Mouse (Mus musculus): ENCODE data around the gene Dock3. TPM values are rescaled to one million over a fixed set of nuclear protein-coding genes. Genes with fewer than 3 reads are reported as not detected.
"Not testable (repeated sequence)": the region's sequence is repeated elsewhere in the genome, so short reads cannot be mapped to it uniquely, and the experiment has no call there.

The Dock3 gene
- polyA plus RNA-seq, 1 experiment, result not detected

GRCm38 (mm10) chr9:107164825-107165224 is 66.9 kb downstream of the Dock3 start:
- Histone ChIP-seq H3K4me3 (ENCODE audit: insufficient read depth, low read depth, low read length) (no peak overlapping the region), H3K4me1 (ENCODE audit: control insufficient read depth, insufficient read depth, low read length) (peaks cover 14% of the 10 kb centered on the region)
- WGBS, result 8% methylated on average over 3 of the region's 3 CpGs

GRCm38 (mm10) chr9:107156388-107156787 is 75.3 kb downstream of the Dock3 start:
- not testable (repeated sequence) for H3K4me3 ChIP-seq (ENCODE audit: insufficient read depth, low read depth, low read length); H3K4me1 ChIP-seq (ENCODE audit: control insufficient read depth, insufficient read depth, low read length); H3K27ac ChIP-seq (ENCODE audit: insufficient read depth, low read depth, low read length)
- WGBS, result 87% methylated on average over 4 of the region's 4 CpGs

More at GRCm38 (mm10) chr9:107164825-107165224, 66.9 kb downstream of the Dock3 start:
- H3K27ac ChIP-seq (ENCODE audit: insufficient read depth, low read depth, low read length), result no peak overlapping the region
- TF ChIP-seq POLR2A (IDR thresholded peaks at IDR 0.05; ENCODE audit: insufficient read depth, low read depth, low read length) (no peak), CTCF (IDR thresholded peaks at IDR 0.05; ENCODE audit: insufficient read depth, low read depth, low read length) (no peak)

- TF ChIP-seq POLR2A (IDR thresholded peaks at IDR 0.05; ENCODE audit: insufficient read depth, low read depth, low read length) (no peak), CTCF (IDR thresholded peaks at IDR 0.05; ENCODE audit: insufficient read depth, low read depth, low read length) (no peak)
- H3K4me1 ChIP-seq (ENCODE audit: control insufficient read depth, insufficient read depth, low read length), result no peaks in the 10 kb centered on the region
- H3K27ac ChIP-seq (ENCODE audit: insufficient read depth, low read depth, low read length), result no peak overlapping the region
- no peak overlapping the region for H3K4me3 ChIP-seq (ENCODE audit: insufficient read depth, low read depth, low read length)
- 68% methylated on average over 3 of the region's 3 CpGs for WGBS
Observed at GRCm38 (mm10) chr9:107112791-107113190, 118.9 kb downstream of the Dock3 start.

DNA sequence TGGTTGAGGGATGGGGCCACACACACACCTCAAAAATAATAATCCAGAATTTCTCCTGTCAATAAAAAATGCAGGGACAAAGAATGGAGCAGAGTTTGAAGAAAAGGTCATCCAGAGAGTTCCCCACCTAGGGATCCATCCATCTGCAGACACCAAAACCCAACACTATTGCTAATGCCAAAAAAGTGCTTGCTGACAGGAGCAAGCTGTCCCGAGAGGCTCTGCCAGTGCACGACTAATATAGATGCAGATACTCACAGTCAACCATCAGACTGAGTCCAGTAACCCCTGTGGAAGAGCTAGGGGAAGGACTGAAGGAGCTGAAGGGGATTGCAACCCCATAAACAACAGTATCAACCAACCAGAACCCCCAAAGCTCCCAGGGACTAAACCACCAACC is 119.7 kb downstream of the Dock3 start:
- Histone ChIP-seq H3K4me1 (ENCODE audit: control insufficient read depth, insufficient read depth, low read length) (no peaks in the 10 kb centered on the region), H3K4me3 (ENCODE audit: insufficient read depth, low read depth, low read length) (no peak overlapping the region), H3K27ac (ENCODE audit: insufficient read depth, low read depth, low read length) (no peak overlapping the region)
- no peak for TF ChIP-seq POLR2A (IDR thresholded peaks at IDR 0.05; ENCODE audit: insufficient read depth, low read depth, low read length)
- TF ChIP-seq CTCF (IDR thresholded peaks at IDR 0.05; ENCODE audit: insufficient read depth, low read depth, low read length), result no peak
- WGBS, result 72% methylated on average over 2 of the region's 2 CpGs

- TF ChIP-seq CTCF (IDR thresholded peaks at IDR 0.05; ENCODE audit: insufficient read depth, low read depth, low read length), result no peak
- TF ChIP-seq POLR2A (IDR thresholded peaks at IDR 0.05; ENCODE audit: insufficient read depth, low read depth, low read length), result no peak
- no peak overlapping the region for H3K4me3 ChIP-seq (ENCODE audit: insufficient read depth, low read depth, low read length)
- 0 out of 2 replicates have a peak, but pooled peaks cover 2% of the 10 kb centered on the region for H3K4me1 ChIP-seq (ENCODE audit: control insufficient read depth, insufficient read depth, low read length)
- WGBS, result 46% methylated on average over 6 of the region's 6 CpGs
- no peak overlapping the region for H3K27ac ChIP-seq (ENCODE audit: insufficient read depth, low read depth, low read length)
Observed at GRCm38 (mm10) chr9:107099487-107099886, 132.2 kb downstream of the Dock3 start.

- not testable (repeated sequence) for H3K4me1 ChIP-seq (ENCODE audit: control insufficient read depth, insufficient read depth, low read length); H3K4me3 ChIP-seq (ENCODE audit: insufficient read depth, low read depth, low read length); H3K27ac ChIP-seq (ENCODE audit: insufficient read depth, low read depth, low read length)
- WGBS, result 85% methylated on average over 17 of the region's 17 CpGs
Observed at GRCm38 (mm10) chr9:107089451-107089850, 142.3 kb downstream of the Dock3 start.

DNA sequence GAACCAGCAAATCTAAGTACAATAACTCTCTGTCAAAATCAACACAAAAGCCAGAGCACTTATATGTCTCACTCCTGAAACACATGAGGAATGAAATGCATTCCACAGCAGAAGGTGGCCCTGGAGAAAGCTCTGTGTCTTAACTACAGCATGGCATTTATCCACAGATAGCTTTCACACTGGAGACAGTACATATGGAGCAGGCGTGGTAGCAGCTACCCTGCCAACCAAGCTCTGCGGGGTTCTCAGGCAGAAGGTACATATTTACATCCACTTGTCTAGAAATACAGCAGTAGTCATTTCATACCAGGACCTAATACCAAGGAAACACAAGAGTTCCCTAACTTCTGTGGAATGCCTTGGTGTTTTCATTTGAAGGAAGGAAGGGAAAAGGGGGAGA is 144.2 kb downstream of the Dock3 start:
- no peak overlapping the region for H3K27ac ChIP-seq (ENCODE audit: insufficient read depth, low read depth, low read length)
- WGBS, result 51% methylated on average over 2 of the region's 2 CpGs
- no peak for TF ChIP-seq POLR2A (IDR thresholded peaks at IDR 0.05; ENCODE audit: insufficient read depth, low read depth, low read length)
- TF ChIP-seq CTCF (IDR thresholded peaks at IDR 0.05; ENCODE audit: insufficient read depth, low read depth, low read length), result no peak
- no peaks in the 10 kb centered on the region for H3K4me1 ChIP-seq (ENCODE audit: control insufficient read depth, insufficient read depth, low read length)
- no peak overlapping the region for H3K4me3 ChIP-seq (ENCODE audit: insufficient read depth, low read depth, low read length)

GRCm38 (mm10) chr9:107037947-107038346 is 193.8 kb downstream of the Dock3 start:
- Histone ChIP-seq H3K4me3 (ENCODE audit: insufficient read depth, low read depth, low read length) (no peak overlapping the region), H3K4me1 (ENCODE audit: control insufficient read depth, insufficient read depth, low read length) (no peaks in the 10 kb centered on the region), H3K27ac (ENCODE audit: insufficient read depth, low read depth, low read length) (no peak overlapping the region)
- WGBS, result 90% methylated on average over 2 of the region's 2 CpGs
- TF ChIP-seq POLR2A (IDR thresholded peaks at IDR 0.05; ENCODE audit: insufficient read depth, low read depth, low read length) (no peak), CTCF (IDR thresholded peaks at IDR 0.05; ENCODE audit: insufficient read depth, low read depth, low read length) (no peak)

GRCm38 (mm10) chr9:107027586-107027985 is 204.1 kb downstream of the Dock3 start:
- Histone ChIP-seq H3K4me3 (ENCODE audit: insufficient read depth, low read depth, low read length) (no peak overlapping the region), H3K4me1 (ENCODE audit: control insufficient read depth, insufficient read depth, low read length) (no peaks in the 10 kb centered on the region), H3K27ac (ENCODE audit: insufficient read depth, low read depth, low read length) (no peak overlapping the region)
- TF ChIP-seq CTCF (IDR thresholded peaks at IDR 0.05; ENCODE audit: insufficient read depth, low read depth, low read length) (no peak), POLR2A (IDR thresholded peaks at IDR 0.05; ENCODE audit: insufficient read depth, low read depth, low read length) (no peak)
- WGBS, result 92% methylated on average over 2 of the region's 2 CpGs

DNA sequence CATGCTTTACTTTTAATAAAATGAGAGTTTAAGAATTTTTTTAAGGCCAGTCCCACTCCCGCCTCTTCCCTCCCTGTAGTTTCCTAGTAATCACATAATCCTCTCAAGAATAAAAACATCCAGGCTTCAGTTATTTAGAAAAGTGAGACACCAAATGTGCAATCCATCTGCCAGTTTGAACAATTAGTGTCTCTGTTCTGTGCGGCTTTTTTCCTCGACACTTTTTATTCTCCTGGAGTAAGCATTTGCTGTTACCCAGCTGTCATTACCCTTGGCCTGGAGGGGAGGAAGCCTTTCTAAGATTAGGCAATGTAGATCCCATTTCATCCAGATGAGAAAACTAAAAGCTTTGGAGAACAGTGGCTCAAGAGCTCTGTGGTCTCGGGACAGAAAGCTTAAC is 221.9 kb downstream of the Dock3 start:
- Histone ChIP-seq H3K27ac (ENCODE audit: insufficient read depth, low read depth, low read length) (no peak overlapping the region), H3K4me3 (ENCODE audit: insufficient read depth, low read depth, low read length) (no peak overlapping the region), H3K4me1 (ENCODE audit: control insufficient read depth, insufficient read depth, low read length) (no peaks in the 10 kb centered on the region)
- 53% methylated on average over 4 of the region's 4 CpGs for WGBS
- TF ChIP-seq CTCF (IDR thresholded peaks at IDR 0.05; ENCODE audit: insufficient read depth, low read depth, low read length) (no peak), POLR2A (IDR thresholded peaks at IDR 0.05; ENCODE audit: insufficient read depth, low read depth, low read length) (no peak)
